Mouse (Mus musculus): ENCODE measurements around the gene Tnrc18.

- TF ChIP-seq EP300 (IDR thresholded peaks at IDR 0.05; ENCODE audit: insufficient read depth, low read depth, low read length), result no peak
- TF ChIP-seq CTCF (IDR thresholded peaks at IDR 0.05; ENCODE audit: low read depth, low read length), result no peak
- TF ChIP-seq POLR2A (IDR thresholded peaks at IDR 0.05; ENCODE audit: insufficient read depth, low read length), result no peak
These were observed 8.7 kb upstream of the Tnrc18 start for GRCm38 (mm10) chr5:142826131-142826530.
